Mouse (Mus musculus): ENCODE measurements around the gene Ctbs. TPM values are rescaled to one million over a fixed set of nuclear protein-coding genes. Genes with fewer than 3 reads are reported as not detected.

Gene Ctbs
- polyA plus RNA-seq, 1 experiment from 2014 or later = 5.0 TPM

- Histone ChIP-seq H3K9me3 (ENCODE audit: control insufficient read depth, low read length) (no peaks in the 10 kb centered on the region), H3K36me3 (ENCODE audit: control insufficient read depth, insufficient read depth, low read length) (0 out of 2 replicates have a peak, but pooled peaks cover 4% of the 10 kb centered on the region), H3K27ac (ENCODE audit: low read depth, low read length) (no peak overlapping the region), H3K4me2 (ENCODE audit: low read length) (no peak overlapping the region), H3K4me1 (ENCODE audit: control insufficient read depth, insufficient read depth, low read depth, low read length) (peaks cover 2% of the 10 kb centered on the region), H3K27me3 (replicated peaks; ENCODE audit: control insufficient read depth, insufficient read depth, low read length) (no peaks in the 10 kb centered on the region), H3K9ac (ENCODE audit: low read depth, low read length) (no peak overlapping the region), H3K4me3 (ENCODE audit: low read length) (no peak overlapping the region)
- 93% methylated on average over 7 of the region's 7 CpGs for WGBS
- no peak for ATAC-seq
Observed at GRCm38 (mm10) chr3:146412480-146412879, 37.1 kb upstream of the Ctbs start.

- H3K4me3 ChIP-seq (ENCODE audit: low read length) = no peak overlapping the region
- ATAC-seq = no peak
- H3K4me1 ChIP-seq (ENCODE audit: control insufficient read depth, insufficient read depth, low read depth, low read length) = no peaks in the 10 kb centered on the region
- 0 out of 2 replicates have a peak, but pooled peaks cover 4% of the 10 kb centered on the region for H3K36me3 ChIP-seq (ENCODE audit: control insufficient read depth, insufficient read depth, low read length)
- no peak overlapping the region for H3K9ac ChIP-seq (ENCODE audit: low read depth, low read length)
- H3K9me3 ChIP-seq (ENCODE audit: control insufficient read depth, low read length) = no peaks in the 10 kb centered on the region
- H3K4me2 ChIP-seq (ENCODE audit: low read length) = no peak overlapping the region
- no peaks in the 10 kb centered on the region for H3K27me3 ChIP-seq (replicated peaks; ENCODE audit: control insufficient read depth, insufficient read depth, low read length)
- H3K27ac ChIP-seq (ENCODE audit: low read depth, low read length) = no peak overlapping the region
- 91% methylated on average over 13 of the region's 13 CpGs for WGBS
Observed at GRCm38 (mm10) chr3:146413016-146413415, 36.6 kb upstream of the Ctbs start.

GRCm38 (mm10) chr3:146413992-146414391 lies 35.6 kb upstream of the Ctbs start:
- H3K4me2 ChIP-seq (ENCODE audit: low read length) = no peak overlapping the region
- no peak overlapping the region for H3K9ac ChIP-seq (ENCODE audit: low read depth, low read length)
- no peak overlapping the region for H3K27ac ChIP-seq (ENCODE audit: low read depth, low read length)
- ATAC-seq = no peak
- H3K36me3 ChIP-seq (ENCODE audit: control insufficient read depth, insufficient read depth, low read length) = peaks cover 6% of the 10 kb centered on the region
- H3K4me1 ChIP-seq (ENCODE audit: control insufficient read depth, insufficient read depth, low read depth, low read length) = no peaks in the 10 kb centered on the region
- no peaks in the 10 kb centered on the region for H3K9me3 ChIP-seq (ENCODE audit: control insufficient read depth, low read length)
- 82% methylated on average over 4 of the region's 4 CpGs for WGBS
- H3K27me3 ChIP-seq (replicated peaks; ENCODE audit: control insufficient read depth, insufficient read depth, low read length) = no peaks in the 10 kb centered on the region
- no peak overlapping the region for H3K4me3 ChIP-seq (ENCODE audit: low read length)

- Histone ChIP-seq H3K36me3 (ENCODE audit: control insufficient read depth, insufficient read depth, low read length) (peaks cover 12% of the 10 kb centered on the region), H3K4me2 (ENCODE audit: low read length) (no peak overlapping the region), H3K27me3 (replicated peaks; ENCODE audit: control insufficient read depth, insufficient read depth, low read length) (no peaks in the 10 kb centered on the region), H3K4me1 (ENCODE audit: control insufficient read depth, insufficient read depth, low read depth, low read length) (no peaks in the 10 kb centered on the region), H3K27ac (ENCODE audit: low read depth, low read length) (no peak overlapping the region), H3K9me3 (ENCODE audit: control insufficient read depth, low read length) (no peaks in the 10 kb centered on the region), H3K9ac (ENCODE audit: low read depth, low read length) (no peak overlapping the region), H3K4me3 (ENCODE audit: low read length) (no peak overlapping the region)
- ATAC-seq = no peak
- 93% methylated on average over 12 of the region's 12 CpGs for WGBS
Observed at GRCm38 (mm10) chr3:146414555-146414954, 35.0 kb upstream of the Ctbs start.

GRCm38 (mm10) chr3:146417873-146418272 lies 31.7 kb upstream of the Ctbs start:
- no peaks in the 10 kb centered on the region for H3K27me3 ChIP-seq (replicated peaks; ENCODE audit: control insufficient read depth, insufficient read depth, low read length)

GRCm38 (mm10) chr3:146418901-146419300 lies 30.7 kb upstream of the Ctbs start:
- Histone ChIP-seq H3K9me3 (ENCODE audit: control insufficient read depth, low read length) (no peaks in the 10 kb centered on the region), H3K4me1 (ENCODE audit: control insufficient read depth, insufficient read depth, low read depth, low read length) (no peaks in the 10 kb centered on the region), H3K27ac (ENCODE audit: low read depth, low read length) (no peak overlapping the region), H3K36me3 (ENCODE audit: control insufficient read depth, insufficient read depth, low read length) (peaks cover 15% of the 10 kb centered on the region), H3K27me3 (replicated peaks; ENCODE audit: control insufficient read depth, insufficient read depth, low read length) (no peaks in the 10 kb centered on the region), H3K9ac (ENCODE audit: low read depth, low read length) (no peak overlapping the region), H3K4me2 (ENCODE audit: low read length) (no peak overlapping the region), H3K4me3 (ENCODE audit: low read length) (no peak overlapping the region)
- ATAC-seq = no peak
- 91% methylated on average over 7 of the region's 7 CpGs for WGBS

More at GRCm38 (mm10) chr3:146417873-146418272, 31.7 kb upstream of the Ctbs start:
- no peaks in the 10 kb centered on the region for H3K9me3 ChIP-seq (ENCODE audit: control insufficient read depth, low read length)
- H3K4me3 ChIP-seq (ENCODE audit: low read length) = no peak overlapping the region
- H3K4me2 ChIP-seq (ENCODE audit: low read length) = no peak overlapping the region
- no peaks in the 10 kb centered on the region for H3K4me1 ChIP-seq (ENCODE audit: control insufficient read depth, insufficient read depth, low read depth, low read length)
- H3K9ac ChIP-seq (ENCODE audit: low read depth, low read length) = no peak overlapping the region
- ATAC-seq = no peak
- H3K36me3 ChIP-seq (ENCODE audit: control insufficient read depth, insufficient read depth, low read length) = peaks cover 15% of the 10 kb centered on the region
- no peak overlapping the region for H3K27ac ChIP-seq (ENCODE audit: low read depth, low read length)
- 94% methylated on average over 8 of the region's 8 CpGs for WGBS

GRCm38 (mm10) chr3:146419534-146419933 lies 30.1 kb upstream of the Ctbs start:
- Histone ChIP-seq H3K4me1 (ENCODE audit: control insufficient read depth, insufficient read depth, low read depth, low read length) (no peaks in the 10 kb centered on the region), H3K4me2 (ENCODE audit: low read length) (no peak overlapping the region), H3K4me3 (ENCODE audit: low read length) (no peak overlapping the region), H3K27ac (ENCODE audit: low read depth, low read length) (no peak overlapping the region), H3K27me3 (replicated peaks; ENCODE audit: control insufficient read depth, insufficient read depth, low read length) (no peaks in the 10 kb centered on the region), H3K9ac (ENCODE audit: low read depth, low read length) (no peak overlapping the region), H3K9me3 (ENCODE audit: control insufficient read depth, low read length) (no peaks in the 10 kb centered on the region), H3K36me3 (ENCODE audit: control insufficient read depth, insufficient read depth, low read length) (peaks cover 15% of the 10 kb centered on the region)
- no peak for ATAC-seq
- 88% methylated on average over 9 of the region's 9 CpGs for WGBS

- Histone ChIP-seq H3K27me3 (replicated peaks; ENCODE audit: control insufficient read depth, insufficient read depth, low read length) (no peaks in the 10 kb centered on the region), H3K9me3 (ENCODE audit: control insufficient read depth, low read length) (no peaks in the 10 kb centered on the region), H3K4me3 (ENCODE audit: low read length) (no peak overlapping the region), H3K27ac (ENCODE audit: low read depth, low read length) (no peak overlapping the region), H3K36me3 (ENCODE audit: control insufficient read depth, insufficient read depth, low read length) (peaks cover 15% of the 10 kb centered on the region), H3K4me1 (ENCODE audit: control insufficient read depth, insufficient read depth, low read depth, low read length) (no peaks in the 10 kb centered on the region), H3K4me2 (ENCODE audit: low read length) (no peak overlapping the region), H3K9ac (ENCODE audit: low read depth, low read length) (no peak overlapping the region)
- no peak for ATAC-seq
- WGBS = 91% methylated on average over 15 of the region's 15 CpGs
Observed at GRCm38 (mm10) chr3:146419992-146420537, 29.5 kb upstream of the Ctbs start.

- Histone ChIP-seq H3K9me3 (ENCODE audit: control insufficient read depth, low read length) (no peaks in the 10 kb centered on the region), H3K27me3 (replicated peaks; ENCODE audit: control insufficient read depth, insufficient read depth, low read length) (no peaks in the 10 kb centered on the region), H3K4me3 (ENCODE audit: low read length) (no peak overlapping the region), H3K4me1 (ENCODE audit: control insufficient read depth, insufficient read depth, low read depth, low read length) (no peaks in the 10 kb centered on the region), H3K27ac (ENCODE audit: low read depth, low read length) (no peak overlapping the region), H3K9ac (ENCODE audit: low read depth, low read length) (no peak overlapping the region), H3K36me3 (ENCODE audit: control insufficient read depth, insufficient read depth, low read length) (peaks cover 15% of the 10 kb centered on the region), H3K4me2 (ENCODE audit: low read length) (no peak overlapping the region)
- WGBS = 77% methylated on average over 8 of the region's 8 CpGs
- ATAC-seq = no peak
Observed at GRCm38 (mm10) chr3:146421787-146422186, 27.8 kb upstream of the Ctbs start.

- no peaks in the 10 kb centered on the region for H3K27me3 ChIP-seq (replicated peaks; ENCODE audit: control insufficient read depth, insufficient read depth, low read length)
- peaks cover 21% of the 10 kb centered on the region for H3K36me3 ChIP-seq (ENCODE audit: control insufficient read depth, insufficient read depth, low read length)
- no peak for ATAC-seq
- 85% methylated on average over 7 of the region's 7 CpGs for WGBS
- H3K4me1 ChIP-seq (ENCODE audit: control insufficient read depth, insufficient read depth, low read depth, low read length) = no peaks in the 10 kb centered on the region
- H3K27ac ChIP-seq (ENCODE audit: low read depth, low read length) = no peak overlapping the region
- no peak overlapping the region for H3K4me2 ChIP-seq (ENCODE audit: low read length)
- no peak overlapping the region for H3K4me3 ChIP-seq (ENCODE audit: low read length)
- H3K9ac ChIP-seq (ENCODE audit: low read depth, low read length) = no peak overlapping the region
- H3K9me3 ChIP-seq (ENCODE audit: control insufficient read depth, low read length) = no peaks in the 10 kb centered on the region
Observed at GRCm38 (mm10) chr3:146423710-146424109, 25.9 kb upstream of the Ctbs start.
